Mouse (Mus musculus): ENCODE data around the gene Gm20431.

The Gm20431 gene

GRCm38 (mm10) chr2:167661270-167662203 lies at the start of gene Gm20431:
TSS of gene Gm20431 (minus strand) at chr2:167661496.
- DNase-seq (ENCODE audit: low read depth, low spot score) = peak; percentile 86

DNA sequence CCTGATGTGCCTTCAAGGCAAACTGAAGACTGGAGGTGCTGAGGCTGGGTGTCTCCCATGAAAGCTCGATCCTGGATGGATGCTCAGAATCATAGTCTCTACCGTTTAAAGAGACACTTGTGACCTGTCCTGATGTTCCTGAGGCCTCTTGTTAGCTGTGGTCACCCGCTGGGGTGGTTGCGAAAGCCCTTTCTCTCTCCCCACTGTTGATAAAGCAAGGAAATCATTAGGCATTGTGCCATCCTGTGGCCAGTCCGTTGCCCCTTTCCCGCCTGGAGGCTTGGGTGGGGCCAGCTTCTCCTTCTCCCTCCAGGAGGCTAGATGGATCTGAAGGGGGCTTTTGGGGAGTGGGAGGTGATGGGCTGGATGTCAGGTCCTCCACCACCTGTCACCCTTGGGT lies 49.3 kb upstream of the Gm20431 start:
- no peak for DNase-seq (ENCODE audit: low read depth, low spot score)

DNA sequence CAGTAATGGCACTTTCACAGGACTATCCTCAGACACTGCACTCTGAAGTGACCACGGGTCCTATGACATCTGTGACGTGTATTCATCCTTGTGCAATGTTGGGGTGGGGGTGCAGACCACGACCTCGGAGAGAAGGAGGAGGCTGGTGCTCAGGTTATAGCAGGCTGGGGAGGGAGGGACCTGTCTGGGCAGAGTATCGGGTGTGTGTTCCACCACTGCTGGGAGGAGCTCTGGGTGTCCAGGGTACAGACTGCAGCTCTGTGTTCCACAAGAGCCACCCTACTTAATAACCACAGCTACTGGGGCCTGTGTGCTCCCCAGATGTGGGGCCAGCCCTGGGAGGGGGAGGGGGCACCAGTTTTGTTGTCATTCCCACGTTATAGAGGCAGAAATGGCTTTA lies 48.7 kb upstream of the Gm20431 start:
- no peak for DNase-seq (ENCODE audit: low read depth, low spot score)

GRCm38 (mm10) chr2:167708373-167708772 lies 47.1 kb upstream of the Gm20431 start:
- peak; percentile 67 for DNase-seq (ENCODE audit: low read depth, low spot score)

DNA sequence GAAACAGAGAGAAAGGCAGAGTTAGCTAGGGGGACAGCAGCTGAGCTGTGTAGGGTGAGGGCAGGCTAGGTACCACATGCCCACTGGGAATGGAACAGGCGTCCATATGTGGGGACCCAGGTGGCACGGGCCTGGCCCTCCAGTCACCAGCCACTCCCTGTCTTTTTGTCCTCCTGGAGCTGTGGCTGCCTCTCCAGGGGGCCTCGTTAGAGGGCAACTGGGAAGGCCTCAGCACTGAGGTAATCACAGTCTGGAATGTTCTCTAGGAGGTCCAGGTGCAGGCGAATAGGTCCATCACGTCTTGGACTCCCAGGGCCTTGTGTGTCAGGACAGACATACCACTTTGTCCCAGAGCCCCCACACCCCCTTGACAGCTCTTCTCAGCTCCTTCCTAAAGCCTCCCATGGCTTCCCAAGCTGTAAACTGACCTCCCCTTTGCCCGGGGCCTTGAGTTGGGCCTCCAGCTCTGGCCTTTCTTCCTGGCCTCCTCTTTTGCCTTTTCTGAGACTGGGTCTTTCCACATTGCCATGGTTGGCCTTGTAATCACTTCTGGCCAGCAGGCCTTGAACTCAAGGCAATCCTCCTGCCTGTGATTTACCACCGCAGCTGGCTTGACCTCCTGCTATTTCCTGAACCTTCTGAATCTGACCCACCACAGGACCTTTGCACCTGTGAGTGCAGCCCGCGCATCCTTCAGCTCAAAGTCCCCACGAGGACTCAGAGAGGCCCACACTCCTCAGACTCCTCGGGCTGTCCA lies 45.1 kb upstream of the Gm20431 start:
- DNase-seq (ENCODE audit: low read depth, low spot score) = no peak

- no peak for DNase-seq (ENCODE audit: low read depth, low spot score)
These were observed 43.1 kb upstream of the Gm20431 start for GRCm38 (mm10) chr2:167704409-167704808.

DNA sequence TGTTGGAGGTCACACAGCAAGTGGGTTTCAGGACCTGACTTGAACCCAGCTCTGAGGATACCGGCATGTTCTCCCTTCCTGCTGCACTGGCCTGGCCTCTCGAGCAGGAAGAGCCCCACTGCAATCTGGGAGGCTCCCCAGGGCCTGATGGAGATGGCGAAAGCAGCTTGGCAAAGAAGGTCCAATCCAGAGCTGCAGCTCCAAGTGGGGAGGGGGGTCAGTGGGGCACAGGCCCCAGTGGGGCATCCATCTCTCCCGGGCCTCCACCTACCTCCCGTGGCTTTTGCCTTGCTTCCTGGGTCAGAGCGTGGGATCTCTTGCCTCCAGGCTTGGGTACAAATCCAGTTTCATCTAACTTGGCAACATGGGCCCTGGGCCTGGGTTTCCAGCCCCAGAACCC lies 40.8 kb upstream of the Gm20431 start:
- DNase-seq (ENCODE audit: low read depth, low spot score) = no peak

GRCm38 (mm10) chr2:167701472-167701871 lies 40.2 kb upstream of the Gm20431 start:
- DNase-seq (ENCODE audit: low read depth, low spot score) = no peak

DNA sequence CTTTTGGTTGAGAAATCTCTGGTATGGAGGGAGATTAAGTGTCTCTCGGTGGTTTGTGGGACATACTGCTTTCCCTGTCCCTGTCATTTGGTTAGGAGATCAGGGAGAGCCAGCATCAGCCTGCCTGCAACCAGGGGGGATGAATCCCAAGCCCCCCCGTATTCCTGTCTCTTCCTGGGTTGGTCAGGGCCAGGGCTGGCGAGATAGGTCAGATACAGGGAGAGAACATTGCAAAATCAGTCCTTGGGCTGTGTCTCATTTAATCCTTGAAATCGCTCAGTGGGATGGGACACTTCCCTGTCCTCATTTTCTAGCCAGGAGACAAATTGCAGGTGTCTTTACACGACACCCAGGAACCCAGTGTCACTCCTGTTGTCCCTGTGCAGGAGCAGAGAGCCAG lies 38.7 kb upstream of the Gm20431 start:
- DNase-seq (ENCODE audit: low read depth, low spot score) = no peak

GRCm38 (mm10) chr2:167697902-167698301 lies 36.6 kb upstream of the Gm20431 start:
- peak; percentile 86 for DNase-seq (ENCODE audit: low read depth, low spot score)

GRCm38 (mm10) chr2:167696143-167696542 lies 34.8 kb upstream of the Gm20431 start:
- DNase-seq (ENCODE audit: low read depth, low spot score) = no peak

DNA sequence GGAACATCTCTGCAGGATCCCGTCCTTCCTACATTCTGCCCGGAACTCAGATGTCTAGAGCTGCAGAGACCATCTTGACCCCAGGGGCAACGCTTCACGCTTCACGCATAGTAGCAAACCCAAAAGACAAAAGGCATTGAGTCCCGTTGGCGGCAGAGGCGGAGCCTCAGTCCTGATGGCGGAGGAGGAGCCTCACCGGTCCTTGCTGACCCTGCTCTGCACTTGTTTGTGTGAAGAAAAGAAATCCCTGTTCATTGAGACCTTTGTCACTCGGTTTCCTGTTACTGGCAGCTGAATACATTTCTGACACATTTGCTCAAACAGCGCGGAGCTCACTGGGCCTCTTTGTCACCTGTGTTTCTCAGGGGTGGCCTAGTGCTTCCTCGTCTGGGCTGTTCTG lies 34.2 kb upstream of the Gm20431 start:
- no peak for DNase-seq (ENCODE audit: low read depth, low spot score)

- DNase-seq (ENCODE audit: low read depth, low spot score) = no peak
These were observed 33.7 kb upstream of the Gm20431 start for GRCm38 (mm10) chr2:167694963-167695362.

DNA sequence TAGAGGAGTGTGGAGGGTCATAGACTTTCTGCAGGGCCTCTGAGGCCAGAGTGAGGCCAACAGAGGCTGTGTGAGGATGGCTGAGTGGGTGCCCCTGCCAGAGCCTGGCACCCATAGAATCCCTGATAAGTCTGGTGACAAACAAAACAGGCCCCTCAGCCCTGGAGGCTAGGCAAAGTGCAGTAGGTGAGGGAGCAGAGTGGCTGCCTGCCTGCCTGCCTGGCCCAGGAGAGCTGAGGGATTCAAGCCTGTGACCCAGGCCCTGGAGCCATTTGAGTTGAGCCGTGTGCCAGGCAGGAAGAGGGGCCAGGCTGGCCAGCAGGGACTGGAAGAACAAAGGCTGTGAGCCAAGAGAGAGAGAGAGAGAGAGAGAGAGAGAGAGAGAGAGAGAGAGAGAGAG lies 32.9 kb upstream of the Gm20431 start:
- DNase-seq (ENCODE audit: low read depth, low spot score) = no peak

- no peak for DNase-seq (ENCODE audit: low read depth, low spot score)
These were observed 32.2 kb upstream of the Gm20431 start for GRCm38 (mm10) chr2:167693540-167693939.

DNA sequence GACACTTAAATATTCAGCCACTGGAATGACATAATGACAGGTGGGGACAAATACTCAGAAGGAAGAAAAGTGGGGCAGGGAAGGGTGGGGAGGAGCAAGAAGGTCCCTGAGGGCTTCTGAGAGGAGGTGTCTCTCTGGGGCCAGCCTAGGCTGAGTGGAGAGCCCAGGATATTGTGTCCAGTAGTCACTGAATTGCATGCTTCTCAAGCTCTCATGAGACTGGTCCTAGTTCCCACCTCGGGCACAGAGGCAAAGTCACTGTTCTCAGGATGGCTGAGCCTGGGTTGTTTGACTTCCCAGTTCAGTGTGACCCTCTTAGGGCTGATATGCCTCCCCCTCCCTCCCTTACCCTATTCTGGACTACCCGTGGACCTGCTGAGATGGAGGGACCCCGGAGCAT lies 31.5 kb upstream of the Gm20431 start:
- DNase-seq (ENCODE audit: low read depth, low spot score) = no peak

DNA sequence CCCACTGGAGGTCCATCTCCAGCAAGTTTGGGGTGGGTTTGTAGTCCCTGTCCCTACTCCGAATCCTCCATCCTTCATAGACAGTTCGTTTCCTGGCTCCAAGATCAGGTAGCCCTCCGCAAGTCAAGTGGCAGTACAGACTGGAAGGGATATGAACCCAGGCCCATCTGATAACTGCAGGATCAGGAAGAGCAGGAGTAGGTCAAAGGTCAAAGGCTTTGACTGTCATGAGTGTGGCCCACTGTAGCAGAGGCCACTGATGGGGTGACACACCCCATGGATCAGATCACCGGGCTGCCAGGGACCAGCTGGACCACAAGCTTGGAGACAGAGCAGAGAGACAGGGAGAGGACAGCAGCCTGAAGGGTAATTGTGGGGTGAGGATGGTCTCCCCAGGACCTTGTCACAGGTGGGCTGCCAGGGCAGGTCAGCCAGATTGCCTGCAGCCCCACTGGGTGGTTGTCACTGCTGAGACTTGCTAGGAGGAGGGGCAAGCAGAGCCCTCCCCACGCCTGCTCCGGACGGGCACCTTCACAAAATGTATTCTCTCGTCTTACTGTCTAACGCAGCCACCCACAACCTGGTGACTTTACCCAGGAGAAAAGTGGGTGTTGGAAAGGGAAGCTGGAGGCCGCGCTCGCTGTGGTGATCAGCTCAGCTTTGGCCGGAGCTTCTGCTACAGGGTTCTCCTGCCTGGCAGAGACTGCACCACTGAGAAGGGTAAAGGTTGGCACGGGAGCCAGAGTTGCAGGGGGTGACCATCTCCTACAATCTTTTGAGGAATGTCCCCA lies 30.8 kb upstream of the Gm20431 start:
- DNase-seq (ENCODE audit: low read depth, low spot score) = no peak

GRCm38 (mm10) chr2:167691410-167691809 lies 30.1 kb upstream of the Gm20431 start:
- DNase-seq (ENCODE audit: low read depth, low spot score) = no peak

DNA sequence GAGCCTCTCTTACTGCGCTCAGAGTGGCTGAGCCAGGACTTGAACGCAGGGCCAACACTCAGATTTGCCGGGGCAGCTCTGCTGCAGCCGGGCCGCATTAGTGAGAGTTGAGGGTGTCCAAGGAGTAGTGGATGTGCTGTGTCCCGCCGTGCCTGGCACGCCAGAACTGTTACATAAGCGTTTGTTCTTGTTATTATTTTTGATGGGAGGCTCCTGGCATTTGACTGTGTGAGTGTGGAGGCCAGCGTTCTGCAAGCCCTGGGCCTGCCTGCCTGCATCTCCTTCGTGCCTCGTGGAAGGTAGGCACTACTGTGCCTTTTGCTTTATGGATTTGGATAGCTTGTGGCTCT lies 29.6 kb upstream of the Gm20431 start:
- peak; percentile 53 for DNase-seq (ENCODE audit: low read depth, low spot score)

DNA sequence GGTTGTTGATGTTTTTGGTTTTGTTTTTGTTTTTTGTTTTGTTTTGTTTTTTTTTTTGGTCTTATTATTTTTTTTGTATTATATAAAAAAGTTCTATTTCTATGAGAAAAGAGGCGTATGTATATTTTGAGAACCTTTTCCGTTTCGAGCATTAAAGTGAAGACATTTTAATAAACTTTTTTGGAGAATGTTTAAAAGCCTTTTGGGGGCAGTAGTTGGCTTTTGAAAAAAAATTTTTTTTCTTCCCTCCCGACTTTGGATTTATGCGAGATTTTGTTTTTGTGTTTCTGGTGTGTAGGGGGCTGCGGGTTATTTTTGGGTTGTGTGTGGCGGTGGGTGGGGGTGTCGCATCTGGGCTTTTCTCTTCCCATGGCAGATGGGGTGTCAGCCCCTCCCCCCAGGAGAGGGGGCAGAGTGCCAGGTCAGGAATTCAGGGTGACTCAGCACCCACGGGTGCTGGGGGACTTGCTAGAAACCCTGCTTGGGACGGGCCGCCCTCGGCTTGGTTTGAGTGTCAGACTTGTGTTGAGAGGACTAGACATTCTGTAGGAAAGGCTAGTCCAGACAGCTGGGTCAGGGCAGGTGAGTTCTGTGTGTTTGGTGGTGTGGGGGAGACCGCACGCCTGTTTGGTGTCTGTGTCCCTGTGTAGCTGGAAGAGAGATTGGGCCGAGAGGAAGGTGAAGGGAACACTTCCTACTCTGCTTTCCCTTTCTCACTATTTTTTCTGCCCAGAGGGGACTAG lies 29.1 kb upstream of the Gm20431 start:
- DNase-seq (ENCODE audit: low read depth, low spot score) = peak; percentile 78

GRCm38 (mm10) chr2:167689501-167690218 lies 28.4 kb upstream of the Gm20431 start, which contains the start of gene Tmem189:
TSS of gene Tmem189 (minus strand) at chr2:167689822.
- peak; percentile 85 for DNase-seq (ENCODE audit: low read depth, low spot score)

All from 3T3-L1 (cell line).